Mouse (Mus musculus) G1E (cell line): ENCODE measurements around the gene H2al2c. TPM values are rescaled to one million over a fixed set of nuclear protein-coding genes. Genes with fewer than 3 reads are reported as not detected.
"Not testable (repeated sequence)": the region's sequence is repeated elsewhere in the genome, so short reads cannot be mapped to it uniquely, and the experiment has no call there.

Experiments used
- ATAC-seq: 2 replicates; pipeline ENCODE4 v1.8.0; 2016; ENCODE audit warnings: mild to moderate bottlenecking; ENCODE audit not compliant: insufficient number of reproducible peaks, poor library complexity, low FRiP score, severe bottlenecking; ENCODE audit errors: extremely low read depth
- DNase-seq: peaks from one replicate; pipeline ENCODE4 v3.0.0; 2012; ENCODE audit warnings: low spot score
- H3K27me3 ChIP-seq: 2 replicates; pipeline ENCODE4 v1.6.1; 2012; ENCODE audit warnings: mild to moderate bottlenecking, low read length, inconsistent platforms; ENCODE audit not compliant: insufficient read depth
- H3K36me3 ChIP-seq: replicated peaks from 2 replicates; pipeline ENCODE3; 2012; ENCODE audit warnings: mild to moderate bottlenecking, inconsistent platforms
- H3K4me1 ChIP-seq: 2 replicates; pipeline ENCODE4 v1.6.1; 2012; ENCODE audit warnings: low read depth, low read length, inconsistent platforms, mixed read lengths; ENCODE audit not compliant: insufficient read depth
- H3K4me3 ChIP-seq: 2 replicates; pipeline ENCODE4 v1.5.1; 2012; ENCODE audit warnings: low read depth, mild to moderate bottlenecking, inconsistent platforms, low read length, moderate library complexity, mixed read lengths
- H3K9me3 ChIP-seq: replicated peaks from 2 replicates; pipeline ENCODE4 v1.6.1; 2012; ENCODE audit warnings: inconsistent platforms
- polyA plus RNA-seq: library from polyadenylated mRNA; stranded (reverse); fragments of >175 nt; gene quantifications from 2 replicates; pipeline ENCODE4 v1.2.3, GENCODE M21; 2012
- total RNA-seq, 2 experiments: library from RNA; stranded (forward) in 1 of 2; stranded (reverse) in 1 of 2; fragments of 200-1000 nt in 1 of 2; fragments of >200 nt in 1 of 2; fragmentation: Nextera tagmentation in 1 of 2; gene quantifications; 2 replicates each; pipeline ENCODE4 v1.2.3; 2014 to 2017

Gene H2al2c
- not detected in 2 replicates for total RNA-seq (2014; fragmentation: Nextera tagmentation)
- not detected in 2 replicates for total RNA-seq (2017)
- not detected in 2 replicates for polyA plus RNA-seq

DNA sequence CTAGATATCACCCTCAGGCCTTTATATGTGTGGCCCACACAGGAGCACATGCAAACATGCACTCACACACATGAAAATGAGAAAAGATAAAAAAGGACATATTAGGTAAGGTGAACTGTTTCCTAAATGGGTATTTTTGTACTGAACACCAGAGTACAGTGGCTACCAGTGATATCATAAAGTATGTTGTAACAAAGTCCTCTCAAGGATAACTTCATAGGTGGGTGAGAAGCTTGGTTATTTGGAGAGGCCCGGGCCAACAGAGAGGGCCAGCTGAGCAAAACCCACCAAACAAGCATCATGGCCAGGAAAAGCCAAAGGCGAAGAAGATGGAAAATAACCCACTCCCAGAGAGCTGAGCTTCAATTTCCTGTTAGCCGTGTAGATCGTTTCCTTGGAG is at the start of gene H2al2c:
Gene H2al2c (plus strand): TSS at position 301 of the 400 bp plus-strand sequence.
- ATAC-seq, H3K9me3 ChIP-seq, H3K4me1 ChIP-seq, H3K36me3 ChIP-seq, H3K4me3 ChIP-seq, DNase-seq, H3K27me3 ChIP-seq: not testable (repeated sequence)

Other genes starting within 250 kb of the H2al2c start
- gene Sry, start 64.6 kb downstream of the H2al2c start, total RNA-seq (2014; fragmentation: Nextera tagmentation) = not detected in 2 replicates
- gene Sry, start 64.6 kb downstream of the H2al2c start, total RNA-seq (2017) = not detected in 2 replicates
- not detected in 2 replicates for gene Sry, start 64.6 kb downstream of the H2al2c start, polyA plus RNA-seq
- not detected in 2 replicates for gene H2al2b, start 121.6 kb downstream of the H2al2c start, total RNA-seq (2014; fragmentation: Nextera tagmentation)
- not detected in 2 replicates for gene H2al2b, start 121.6 kb downstream of the H2al2c start, total RNA-seq (2017)
- gene H2al2b, start 121.6 kb downstream of the H2al2c start, polyA plus RNA-seq = not detected in 2 replicates
- not detected in 2 replicates for gene Gm4064, start 197.1 kb downstream of the H2al2c start, total RNA-seq (2014; fragmentation: Nextera tagmentation)
- not detected in 2 replicates for gene Gm4064, start 197.1 kb downstream of the H2al2c start, total RNA-seq (2017)
- gene Gm4064, start 197.1 kb downstream of the H2al2c start, polyA plus RNA-seq = not detected in 2 replicates
- not detected in 2 replicates for gene Rbmy, start 231.6 kb downstream of the H2al2c start, total RNA-seq (2014; fragmentation: Nextera tagmentation)
- not detected in 2 replicates for gene Rbmy, start 231.6 kb downstream of the H2al2c start, total RNA-seq (2017)
- gene Rbmy, start 231.6 kb downstream of the H2al2c start, polyA plus RNA-seq = not detected in 2 replicates
- gene Gm10256, start 231.6 kb downstream of the H2al2c start, total RNA-seq (2014; fragmentation: Nextera tagmentation) = not detected in 2 replicates
- gene Gm10256, start 231.6 kb downstream of the H2al2c start, total RNA-seq (2017) = not detected in 2 replicates
- not detected in 2 replicates for gene Gm10256, start 231.6 kb downstream of the H2al2c start, polyA plus RNA-seq